Mouse (Mus musculus) kidney, embryonic 15.5 days (tissue): ENCODE measurements around the gene Medag. TPM values are rescaled to one million over a fixed set of nuclear protein-coding genes. Genes with fewer than 3 reads are reported as not detected.

Experiments used
- ATAC-seq: fragments of 200-750 bp; cut with Nextera tagmentation; replicated peaks from 2 replicates; pipeline ENCODE4 v1.8.0; 2017; ENCODE audit warnings: moderate TSS enrichment; ENCODE audit not compliant: low FRiP score
- H3K27ac ChIP-seq: fragments of 300-500 bp; sonication (generic); 2 replicates; pipeline ENCODE4 v1.5.1; 2015; ENCODE audit warnings: mild to moderate bottlenecking, inconsistent platforms
- H3K27me3 ChIP-seq: fragments of 300-500 bp; sonication (generic); 2 replicates; pipeline ENCODE4 v1.6.1; 2015; ENCODE audit warnings: inconsistent platforms
- H3K36me3 ChIP-seq: fragments of 300-500 bp; sonication (generic); 2 replicates; pipeline ENCODE4 v1.6.1; 2015; ENCODE audit warnings: inconsistent platforms
- H3K4me1 ChIP-seq: fragments of 300-500 bp; sonication (generic); 2 replicates; pipeline ENCODE4 v1.6.1; 2015; ENCODE audit warnings: inconsistent platforms
- H3K4me2 ChIP-seq: fragments of 300-500 bp; sonication (generic); 2 replicates; pipeline ENCODE4 v1.6.1; 2015; ENCODE audit warnings: moderate library complexity, mild to moderate bottlenecking, inconsistent platforms
- H3K4me3 ChIP-seq: fragments of 300-500 bp; sonication (generic); replicated peaks from 2 replicates; pipeline ENCODE4 v1.5.1; 2015; ENCODE audit warnings: mild to moderate bottlenecking, inconsistent platforms
- H3K9ac ChIP-seq: fragments of 300-500 bp; sonication (generic); 2 replicates; pipeline ENCODE4 v1.6.1; 2015; ENCODE audit warnings: mild to moderate bottlenecking, inconsistent platforms
- H3K9me3 ChIP-seq: fragments of 300-500 bp; sonication (generic); replicated peaks from 2 replicates; pipeline ENCODE4 v1.6.1; 2016; ENCODE audit warnings: inconsistent platforms
- WGBS: fragments of 180-500 bp; shearing (Covaris S2); methylation state at CpG from one replicate; pipeline ENCODE4 v1.1.7; 2015; ENCODE audit warnings: mixed read lengths; 5-methylcytosine and 5-hydroxymethylcytosine counted together
- polyA plus RNA-seq: library from polyadenylated mRNA; unstranded; fragments of >200 nt; fragmentation: Nextera tagmentation; extraction: Ambion mirVana; gene quantifications from 2 replicates; pipeline ENCODE4 v1.2.1, GENCODE M21; 2015

Medag gene
- polyA plus RNA-seq, 1 experiment from 2014 or later = 0.62 TPM

GRCm38 (mm10) chr5:149462071-149462470 lies 50.5 kb downstream of the Medag start:
- H3K9me3 ChIP-seq = no peaks in the 10 kb centered on the region
- 78% methylated on average over 3 of the region's 3 CpGs for WGBS
- no peaks in the 10 kb centered on the region for H3K27me3 ChIP-seq
- no peak overlapping the region for H3K4me2 ChIP-seq
- no peak overlapping the region for H3K27ac ChIP-seq
- H3K4me3 ChIP-seq = no peak overlapping the region
- ATAC-seq = no peak
- H3K9ac ChIP-seq = no peak overlapping the region
- no peaks in the 10 kb centered on the region for H3K36me3 ChIP-seq
- peaks cover 3% of the 10 kb centered on the region for H3K4me1 ChIP-seq

GRCm38 (mm10) chr5:149465305-149465704 lies 53.8 kb downstream of the Medag start:
- no peaks in the 10 kb centered on the region for H3K9me3 ChIP-seq
- WGBS = 24% methylated on average over 5 of the region's 5 CpGs
- no peaks in the 10 kb centered on the region for H3K36me3 ChIP-seq
- no peak for ATAC-seq
- no peak overlapping the region for H3K4me3 ChIP-seq
- no peaks in the 10 kb centered on the region for H3K27me3 ChIP-seq
- no peak overlapping the region for H3K27ac ChIP-seq
- no peak overlapping the region for H3K9ac ChIP-seq
- H3K4me1 ChIP-seq = peaks cover 3% of the 10 kb centered on the region
- H3K4me2 ChIP-seq = no peak overlapping the region

GRCm38 (mm10) chr5:149474142-149474541 lies 62.6 kb downstream of the Medag start:
- no peak for ATAC-seq
- WGBS = 94% methylated on average over 9 of the region's 9 CpGs
- no peaks in the 10 kb centered on the region for H3K9me3 ChIP-seq

GRCm38 (mm10) chr5:149474701-149475468 lies 63.3 kb downstream of the Medag start:
- H3K36me3 ChIP-seq = no peaks in the 10 kb centered on the region
- H3K4me1 ChIP-seq = no peaks in the 10 kb centered on the region
- H3K9ac ChIP-seq = no peak overlapping the region
- ATAC-seq = no peak
- no peak overlapping the region for H3K27ac ChIP-seq
- H3K9me3 ChIP-seq = no peaks in the 10 kb centered on the region
- WGBS = 88% methylated on average over 16 of the region's 16 CpGs
- no peak overlapping the region for H3K4me3 ChIP-seq
- no peaks in the 10 kb centered on the region for H3K27me3 ChIP-seq
- no peak overlapping the region for H3K4me2 ChIP-seq

More at GRCm38 (mm10) chr5:149474142-149474541, 62.6 kb downstream of the Medag start:
- Histone ChIP-seq H3K9ac (no peak overlapping the region), H3K4me2 (no peak overlapping the region), H3K4me3 (no peak overlapping the region), H3K4me1 (no peaks in the 10 kb centered on the region), H3K27ac (no peak overlapping the region), H3K27me3 (no peaks in the 10 kb centered on the region), H3K36me3 (no peaks in the 10 kb centered on the region)

Other genes with a start within 250 kb of the Medag start
- gene Uspl1, start 227.4 kb upstream of the Medag start, polyA plus RNA-seq = 40.0 and 44.8 TPM in 2 replicates
- 1,463 and 1,782 TPM in 2 replicates for gene Hmgb1, start 227.3 kb upstream of the Medag start, polyA plus RNA-seq
- gene Alox5ap, start 147.0 kb upstream of the Medag start, polyA plus RNA-seq = 12.4 and 13.3 TPM in 2 replicates
- gene Tex26, start 27.9 kb downstream of the Medag start, polyA plus RNA-seq = 0.26 TPM in 1 of 2 replicates, not detected in the other
- not detected in 2 replicates for gene Wdr95, start 116.9 kb downstream of the Medag start, polyA plus RNA-seq
- 62.6 and 68.8 TPM in 2 replicates for gene Hsph1, start 224.6 kb downstream of the Medag start, polyA plus RNA-seq